Mouse (Mus musculus) inflammation-experienced regulatory T-cells, adult 6 months (primary cell): ENCODE measurements around the gene Dhx36. TPM values are rescaled to one million over a fixed set of nuclear protein-coding genes. Genes with fewer than 3 reads are reported as not detected.

Experiments used
- ATAC-seq: one replicate; pipeline ENCODE4 v1.8.0; 2017
- polyA plus RNA-seq, 3 experiments: library from polyadenylated mRNA; unstranded; fragments of 100-300 nt; shearing (Covaris generic); gene quantifications; one replicate each; pipeline ENCODE4 v1.2.1; 2017

Gene Dhx36
- 10 to 100 TPM; 18.2 to 27.5 (median 24.9) TPM for polyA plus RNA-seq

GRCm38 (mm10) chr3:62506488-62507205 lies at the start of gene Dhx36:
Gene Dhx36, minus strand, starts transcription at chr3:62507004.
- ATAC-seq, result peak; percentile 98

- no peak for ATAC-seq
These were observed 20.8 kb upstream of the Dhx36 start for GRCm38 (mm10) chr3:62527593-62527992.

- no peak for ATAC-seq
These were observed 20.4 kb upstream of the Dhx36 start for GRCm38 (mm10) chr3:62527160-62527559.

- ATAC-seq, result peak; percentile 2
These were observed 423 bp upstream of the Dhx36 start for GRCm38 (mm10) chr3:62507206-62507647.

- ATAC-seq, result no peak
These were observed 1.5 kb downstream of the Dhx36 start for GRCm38 (mm10) chr3:62505166-62505900.

GRCm38 (mm10) chr3:62499327-62499726 lies 7.5 kb downstream of the Dhx36 start:
- no peak for ATAC-seq

GRCm38 (mm10) chr3:62492568-62492967 lies 14.2 kb downstream of the Dhx36 start:
- no peak for ATAC-seq

- ATAC-seq, result no peak
These were observed 22.5 kb downstream of the Dhx36 start for GRCm38 (mm10) chr3:62484340-62484739.

GRCm38 (mm10) chr3:62470179-62470578 lies 36.6 kb downstream of the Dhx36 start:
- no peak for ATAC-seq

- no peak for ATAC-seq
These were observed 42.5 kb downstream of the Dhx36 start for GRCm38 (mm10) chr3:62464276-62464675.

- no peak for ATAC-seq
These were observed 47.3 kb downstream of the Dhx36 start for GRCm38 (mm10) chr3:62459483-62459882.

- ATAC-seq, result peak; percentile 52
These were observed 48.4 kb downstream of the Dhx36 start for GRCm38 (mm10) chr3:62458284-62459013.

GRCm38 (mm10) chr3:62455854-62456253 lies 51.0 kb downstream of the Dhx36 start:
- no peak for ATAC-seq

GRCm38 (mm10) chr3:62454096-62454495 lies 52.7 kb downstream of the Dhx36 start:
- no peak for ATAC-seq

GRCm38 (mm10) chr3:62452961-62453360 lies 53.8 kb downstream of the Dhx36 start:
- no peak for ATAC-seq

- ATAC-seq, result no peak
These were observed 56.8 kb downstream of the Dhx36 start for GRCm38 (mm10) chr3:62449871-62450496.

- ATAC-seq, result no peak
These were observed 59.7 kb downstream of the Dhx36 start for GRCm38 (mm10) chr3:62447151-62447550.

GRCm38 (mm10) chr3:62446271-62446670 lies 60.5 kb downstream of the Dhx36 start:
- ATAC-seq, result no peak

GRCm38 (mm10) chr3:62443582-62444194 lies 63.1 kb downstream of the Dhx36 start:
- no peak for ATAC-seq

- no peak for ATAC-seq
These were observed 66.3 kb downstream of the Dhx36 start for GRCm38 (mm10) chr3:62440431-62440969.

- ATAC-seq, result no peak
These were observed 70.9 kb downstream of the Dhx36 start for GRCm38 (mm10) chr3:62435923-62436322.

GRCm38 (mm10) chr3:62433675-62434074 lies 73.1 kb downstream of the Dhx36 start:
- ATAC-seq, result no peak
